Mouse (Mus musculus): Measurements from ENCODE around the gene Alox12. TPM values are rescaled to one million over a fixed set of nuclear protein-coding genes. Genes with fewer than 3 reads are reported as not detected.

Alox12 gene
- polyA plus RNA-seq (2017; shearing (Covaris generic)), result 0.12 TPM

DNA sequence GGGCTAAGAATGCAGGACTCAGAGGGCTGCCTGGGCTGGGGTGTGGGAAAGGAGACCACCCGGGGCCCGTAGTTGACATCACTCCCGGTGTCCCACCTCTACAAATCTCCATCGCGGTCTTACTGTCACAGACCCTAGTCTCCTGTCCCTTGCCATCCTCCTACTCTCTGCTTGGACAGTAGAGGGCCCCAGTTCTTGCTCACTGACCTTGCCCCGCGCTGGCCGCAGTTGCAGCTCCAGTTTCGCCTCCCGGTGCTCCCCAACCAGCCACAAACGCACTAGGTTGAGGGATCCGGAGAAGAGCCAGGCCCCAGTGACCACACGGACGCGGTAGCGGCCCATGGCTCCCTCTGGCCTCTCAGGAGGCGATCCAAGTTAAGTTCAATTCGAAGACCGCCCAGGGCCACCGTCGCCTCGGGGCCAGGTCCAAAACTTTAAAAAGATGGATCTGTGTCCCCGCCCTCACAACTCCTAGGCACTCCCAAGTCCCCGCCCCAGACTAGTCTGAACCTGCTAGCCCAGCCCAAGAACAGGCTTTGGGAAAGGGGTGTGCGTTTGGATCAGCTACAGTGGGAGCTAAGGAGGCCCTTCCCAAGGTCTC, at the start of gene Alox12:
Alox12 (minus strand) TSS at position 423 of the 601 bp plus-strand sequence.

DNA sequence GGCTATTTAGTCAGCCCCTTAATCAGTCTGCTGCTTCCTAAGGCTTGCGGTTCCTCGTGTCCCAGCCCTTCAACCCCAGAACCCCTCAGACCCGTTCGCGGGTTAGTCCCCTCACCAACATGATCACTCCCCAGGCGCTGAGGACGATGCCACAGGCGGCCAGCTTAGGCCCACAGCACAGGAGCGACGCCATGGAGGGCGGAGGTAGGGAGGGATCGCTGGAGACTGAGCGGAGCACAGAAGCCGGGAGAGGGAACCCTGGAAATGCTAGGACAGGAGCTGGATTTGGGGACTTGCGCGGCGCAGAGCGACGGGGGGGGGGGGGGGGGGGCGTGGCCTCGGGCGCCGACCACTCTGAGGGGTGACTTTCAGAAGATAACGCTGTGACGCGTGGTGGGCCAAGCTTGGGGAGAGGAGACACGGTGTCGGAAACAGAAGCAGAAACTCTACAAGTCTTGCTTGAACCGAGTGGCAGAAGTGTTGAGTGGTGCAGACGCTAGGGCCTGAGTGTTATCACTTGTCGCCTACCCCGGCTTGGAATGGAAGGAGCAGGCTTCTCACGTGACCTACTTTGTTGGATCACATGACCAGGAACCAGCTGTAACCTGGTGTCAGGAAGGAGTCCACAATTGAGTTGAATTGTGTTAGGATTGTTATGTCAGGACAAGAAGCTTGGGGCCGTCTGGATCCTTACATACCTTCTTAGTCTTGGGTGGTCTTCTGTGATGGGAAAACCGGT, 15.4 kb downstream of the Alox12 start, which contains the start of the genes Gm21988 and Rnasek:
Gm21988 (minus strand) TSS at position 290 of the 739 bp plus-strand sequence.
Rnasek (minus strand) TSS at position 302 of the 739 bp plus-strand sequence.

DNA sequence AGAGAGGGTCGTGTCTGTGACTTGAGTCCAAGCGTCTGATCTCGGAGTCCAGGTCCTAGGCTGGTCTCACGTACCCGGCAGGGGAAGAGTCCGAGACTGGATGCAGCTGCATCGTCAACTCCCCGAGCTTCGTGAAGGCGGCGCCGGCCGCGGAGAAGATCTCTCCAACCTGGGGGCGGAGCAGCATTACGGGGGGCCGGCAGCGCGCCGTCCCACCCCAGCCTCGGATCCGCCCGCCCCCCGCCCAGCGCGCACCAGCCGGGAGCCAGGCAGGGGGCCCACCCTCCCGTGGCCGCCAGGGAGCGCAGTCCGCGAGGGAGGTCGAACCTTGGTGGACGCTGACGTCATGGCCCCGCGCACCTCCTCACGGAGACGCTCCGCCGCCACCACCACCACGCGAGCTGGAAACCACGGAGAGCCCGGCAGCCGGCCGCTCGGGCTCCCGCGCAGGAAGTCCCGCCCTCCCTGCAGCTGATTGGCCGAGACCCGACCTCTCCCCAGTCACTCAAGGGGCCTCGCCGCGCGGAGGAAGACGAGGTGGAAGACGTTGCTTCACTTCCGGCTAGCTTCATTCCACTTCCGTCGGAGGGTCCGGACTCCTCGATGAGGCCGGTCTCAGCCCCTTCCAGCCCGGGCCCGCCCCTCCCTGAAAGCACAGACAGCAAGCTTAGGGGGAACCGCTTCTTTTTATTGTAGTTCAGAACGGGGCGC, 17.5 kb downstream of the Alox12 start, which contains the start of gene 0610010K14Rik:
0610010K14Rik (minus strand) TSS at position 458 of the 711 bp plus-strand sequence.

DNA sequence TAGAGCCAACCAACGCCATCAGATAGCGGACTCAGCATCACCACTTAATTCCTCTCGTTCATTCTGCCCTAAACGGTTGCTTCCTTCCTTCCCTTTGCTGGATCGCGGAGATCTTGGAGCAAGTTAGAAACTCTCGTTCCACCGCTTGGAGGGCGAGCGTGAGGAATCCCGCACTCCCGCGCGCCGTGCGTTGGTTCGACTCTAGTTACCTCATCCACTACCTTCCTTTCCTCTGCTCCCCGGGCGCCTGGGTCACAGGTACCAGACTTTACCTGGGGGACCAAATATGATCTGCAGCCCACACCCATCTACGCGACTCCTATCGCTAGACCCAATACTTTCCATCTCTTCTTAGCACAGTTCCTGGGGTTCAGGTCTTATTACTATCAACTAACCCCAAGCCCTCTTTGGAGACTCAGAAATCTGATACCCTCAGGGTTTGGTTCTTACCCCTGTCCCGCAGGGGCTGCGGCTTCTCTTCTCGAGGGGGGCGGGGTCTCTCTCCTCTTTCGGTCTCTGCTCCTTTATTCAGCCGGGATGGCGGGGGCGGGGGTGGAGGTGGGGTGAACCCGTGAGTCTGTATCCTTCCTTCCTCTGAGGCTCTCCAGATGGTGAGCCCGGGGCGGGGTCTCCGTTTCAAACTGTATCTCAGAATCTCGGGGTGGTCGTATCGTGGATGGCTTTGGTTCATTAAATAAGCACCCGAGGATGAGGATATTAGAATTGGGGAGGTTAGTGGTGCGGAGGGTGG, 25.7 kb downstream of the Alox12 start, which contains the start of gene Bcl6b:
Bcl6b (minus strand) TSS at position 539 of the 751 bp plus-strand sequence.

DNA sequence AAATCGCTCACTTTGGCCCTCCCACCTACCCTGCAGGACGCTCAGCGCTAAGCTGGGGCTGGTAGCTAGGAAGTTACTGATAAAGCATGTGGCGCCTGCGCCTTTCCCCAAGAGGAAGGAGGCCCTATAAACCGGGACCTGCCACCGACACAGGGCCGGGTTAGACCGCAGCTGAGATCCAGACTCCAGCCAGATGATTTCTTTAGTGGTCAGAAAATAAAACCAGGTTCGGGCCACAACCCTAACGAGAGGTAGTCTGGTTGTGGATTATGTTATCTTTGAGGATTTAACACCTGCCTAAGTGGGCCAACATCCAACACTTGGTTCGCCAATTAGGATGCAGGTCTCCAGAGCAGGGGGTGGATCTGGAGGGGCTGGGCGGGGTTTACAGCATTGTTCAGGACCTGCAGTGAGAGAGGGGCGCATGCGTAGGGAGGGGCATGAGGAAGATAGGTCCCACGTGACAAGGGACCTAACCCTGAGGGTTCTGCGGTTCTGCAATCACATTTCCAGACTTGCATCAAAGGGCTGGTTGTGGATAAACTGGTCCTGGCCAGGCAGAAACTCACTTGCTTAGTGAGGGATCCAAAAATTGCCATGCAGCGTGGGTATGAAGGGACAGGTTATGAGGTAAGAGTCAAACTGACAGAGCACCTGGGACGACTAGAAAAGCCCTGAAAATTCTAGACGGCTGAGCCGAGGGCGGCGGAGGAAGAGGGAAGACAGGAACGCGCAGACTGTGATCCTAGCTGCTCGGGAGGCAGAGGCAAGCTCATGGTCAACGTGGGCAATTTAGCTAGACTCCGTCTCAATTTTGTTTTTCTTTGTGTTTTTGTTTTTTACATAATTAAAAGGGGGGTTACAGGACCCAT, 34.2 kb downstream of the Alox12 start, which contains the start of gene Slc16a13:
Slc16a13 (minus strand) TSS at position 334 of the 872 bp plus-strand sequence.

DNA sequence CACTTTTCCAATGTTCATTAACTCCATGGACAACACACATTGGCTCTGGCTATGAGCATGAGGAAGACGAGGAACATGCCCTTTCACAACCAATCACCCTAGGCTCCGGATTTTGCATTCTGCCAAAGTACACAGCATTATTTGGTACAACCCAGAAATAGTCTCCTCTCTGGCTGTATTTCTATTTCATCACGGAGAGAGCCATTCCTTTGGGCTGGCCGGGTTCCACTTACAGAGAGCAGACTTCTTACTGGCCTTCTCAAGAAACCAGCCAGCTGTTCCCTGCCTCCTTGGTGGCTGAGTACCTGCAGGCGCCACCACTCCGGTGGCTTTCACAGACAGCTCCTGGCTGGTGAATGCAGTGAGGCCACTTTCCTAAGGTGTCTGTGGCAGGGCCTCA, 42.7 kb downstream of the Alox12 start, which contains the start of gene Slc16a11:
Slc16a11 (plus strand) TSS at position 330 of the 400 bp plus-strand sequence.

Other genes with a start within 250 kb of the Alox12 start
- gene Acadvl, start 239.9 kb downstream of the Alox12 start, polyA plus RNA-seq (2017; shearing (Covaris generic)), result 142 TPM
- 9.1 TPM for gene Dlg4, start 238.4 kb downstream of the Alox12 start, polyA plus RNA-seq (2017; shearing (Covaris generic))
- gene Asgr1, start 201.3 kb downstream of the Alox12 start, polyA plus RNA-seq (2017; shearing (Covaris generic)), result not detected
- not detected for gene Asgr2, start 162.7 kb downstream of the Alox12 start, polyA plus RNA-seq (2017; shearing (Covaris generic))
- gene Mgl2, start 125.0 kb downstream of the Alox12 start, polyA plus RNA-seq (2017; shearing (Covaris generic)), result not detected
- gene Clec10a, start 99.2 kb downstream of the Alox12 start, polyA plus RNA-seq (2017; shearing (Covaris generic)), result not detected
- gene Slc16a11, start 42.6 kb downstream of the Alox12 start, polyA plus RNA-seq (2017; shearing (Covaris generic)), result not detected
- gene Slc16a13, start 34.3 kb downstream of the Alox12 start, polyA plus RNA-seq (2017; shearing (Covaris generic)), result 4.2 TPM
- gene Bcl6b, start 25.6 kb downstream of the Alox12 start, polyA plus RNA-seq (2017; shearing (Covaris generic)), result 0.11 TPM
- gene 0610010K14Rik, start 17.4 kb downstream of the Alox12 start, polyA plus RNA-seq (2017; shearing (Covaris generic)), result 189 TPM
- 4.1 TPM for gene Gm21988, start 15.5 kb downstream of the Alox12 start, polyA plus RNA-seq (2017; shearing (Covaris generic))
- 325 TPM for gene Rnasek, start 15.5 kb downstream of the Alox12 start, polyA plus RNA-seq (2017; shearing (Covaris generic))
- not detected for gene Alox12e, start 67.3 kb upstream of the Alox12 start, polyA plus RNA-seq (2017; shearing (Covaris generic))
- gene Alox15, start 96.7 kb upstream of the Alox12 start, polyA plus RNA-seq (2017; shearing (Covaris generic)), result 0.41 TPM
- gene Pelp1, start 154.7 kb upstream of the Alox12 start, polyA plus RNA-seq (2017; shearing (Covaris generic)), result 16.2 TPM
- 189 TPM for gene Arrb2, start 177.3 kb upstream of the Alox12 start, polyA plus RNA-seq (2017; shearing (Covaris generic))
- 92.8 TPM for gene Med11, start 196.6 kb upstream of the Alox12 start, polyA plus RNA-seq (2017; shearing (Covaris generic))
- not detected for gene Zmynd15, start 204.1 kb upstream of the Alox12 start, polyA plus RNA-seq (2017; shearing (Covaris generic))
- 1.0 TPM for gene Cxcl16, start 204.6 kb upstream of the Alox12 start, polyA plus RNA-seq (2017; shearing (Covaris generic))
- 3.0 TPM for gene Tm4sf5, start 249.9 kb upstream of the Alox12 start, polyA plus RNA-seq (2017; shearing (Covaris generic))

Measured in CD4-positive, CD25-positive, alpha-beta regulatory T cell, adult 9 weeks (primary cell).